Mouse (Mus musculus) liver, postnatal 0 days (tissue): ENCODE results near the gene Btnl10. TPM values are rescaled to one million over a fixed set of nuclear protein-coding genes. Genes with fewer than 3 reads are reported as not detected.
"Not testable (repeated sequence)": the region's sequence is repeated elsewhere in the genome, so short reads cannot be mapped to it uniquely, and the experiment has no call there.

Source experiments
- ATAC-seq: fragments of 200-750 bp; cut with Nextera tagmentation; 2 replicates; pipeline ENCODE4 v1.8.0; 2017; ENCODE audit warnings: mild to moderate bottlenecking, moderate library complexity
- DNase-seq: peaks from one replicate; pipeline ENCODE4 v3.0.0-alpha.2; 2016
- H3K27ac ChIP-seq: fragments of 300-500 bp; sonication (generic); 2 replicates; pipeline ENCODE4 v1.5.1; 2014; ENCODE audit warnings: antibody characterized with exemption, moderate library complexity, mild to moderate bottlenecking, low read depth
- H3K27me3 ChIP-seq: fragments of 300-500 bp; sonication (generic); 2 replicates; pipeline ENCODE4 v1.6.1; 2014; ENCODE audit warnings: low read length, control low read depth, mixed read lengths; ENCODE audit not compliant: insufficient read depth
- H3K36me3 ChIP-seq: fragments of 300-500 bp; sonication (generic); replicated peaks from 2 replicates; pipeline ENCODE4 v1.6.1; 2014; ENCODE audit warnings: mild to moderate bottlenecking, control low read depth, low read length, moderate library complexity, mixed read lengths; ENCODE audit not compliant: insufficient read depth
- H3K4me1 ChIP-seq: fragments of 300-500 bp; sonication (generic); 2 replicates; pipeline ENCODE4 v1.6.1; 2014; ENCODE audit warnings: antibody characterized with exemption, mild to moderate bottlenecking, control low read depth; ENCODE audit not compliant: insufficient read depth
- H3K4me2 ChIP-seq: fragments of 300-500 bp; sonication (generic); 2 replicates; pipeline ENCODE4 v1.6.1; 2014; ENCODE audit warnings: low read depth, mild to moderate bottlenecking, low read length, moderate library complexity, mixed read lengths
- H3K4me3 ChIP-seq: fragments of 300-500 bp; sonication (generic); 2 replicates; pipeline ENCODE4 v1.5.1; 2014; ENCODE audit warnings: low read depth, low read length
- H3K9ac ChIP-seq: fragments of 300-500 bp; sonication (generic); replicated peaks from 2 replicates; pipeline ENCODE4 v1.6.1; 2014; ENCODE audit warnings: mild to moderate bottlenecking, moderate library complexity
- H3K9me3 ChIP-seq: fragments of 300-500 bp; sonication (generic); 2 replicates; pipeline ENCODE4 v1.6.1; 2016; ENCODE audit warnings: mild to moderate bottlenecking, control low read depth, low read length, mixed read lengths
- CTCF ChIP-seq: sonication (generic); IDR thresholded peaks from 2 replicates; pipeline ENCODE4 v1.5.1; 2016; ENCODE audit warnings: antibody characterized with exemption, low read depth
- EP300 ChIP-seq: IDR thresholded peaks from 2 replicates; pipeline ENCODE4 v1.6.1; 2016; ENCODE audit warnings: antibody characterized with exemption, low read depth, mild to moderate bottlenecking
- WGBS: fragments of 180-500 bp; shearing (Covaris S2); extraction: QIAGEN DNeasy Blood & Tissue Kit; methylation state at CpG from one replicate; pipeline ENCODE4 v1.1.7; 2014; ENCODE audit not compliant: insufficient replicate concordance; 5-methylcytosine and 5-hydroxymethylcytosine counted together
- polyA plus RNA-seq: library from polyadenylated mRNA; unstranded; fragments of >200 nt; fragmentation: Nextera tagmentation; extraction: Ambion mirVana; gene quantifications from 2 replicates; pipeline ENCODE4 v1.2.1, GENCODE M21; 2015

Btnl10 gene
- polyA plus RNA-seq, 1 experiment from 2014 or later: 9.9 TPM

DNA sequence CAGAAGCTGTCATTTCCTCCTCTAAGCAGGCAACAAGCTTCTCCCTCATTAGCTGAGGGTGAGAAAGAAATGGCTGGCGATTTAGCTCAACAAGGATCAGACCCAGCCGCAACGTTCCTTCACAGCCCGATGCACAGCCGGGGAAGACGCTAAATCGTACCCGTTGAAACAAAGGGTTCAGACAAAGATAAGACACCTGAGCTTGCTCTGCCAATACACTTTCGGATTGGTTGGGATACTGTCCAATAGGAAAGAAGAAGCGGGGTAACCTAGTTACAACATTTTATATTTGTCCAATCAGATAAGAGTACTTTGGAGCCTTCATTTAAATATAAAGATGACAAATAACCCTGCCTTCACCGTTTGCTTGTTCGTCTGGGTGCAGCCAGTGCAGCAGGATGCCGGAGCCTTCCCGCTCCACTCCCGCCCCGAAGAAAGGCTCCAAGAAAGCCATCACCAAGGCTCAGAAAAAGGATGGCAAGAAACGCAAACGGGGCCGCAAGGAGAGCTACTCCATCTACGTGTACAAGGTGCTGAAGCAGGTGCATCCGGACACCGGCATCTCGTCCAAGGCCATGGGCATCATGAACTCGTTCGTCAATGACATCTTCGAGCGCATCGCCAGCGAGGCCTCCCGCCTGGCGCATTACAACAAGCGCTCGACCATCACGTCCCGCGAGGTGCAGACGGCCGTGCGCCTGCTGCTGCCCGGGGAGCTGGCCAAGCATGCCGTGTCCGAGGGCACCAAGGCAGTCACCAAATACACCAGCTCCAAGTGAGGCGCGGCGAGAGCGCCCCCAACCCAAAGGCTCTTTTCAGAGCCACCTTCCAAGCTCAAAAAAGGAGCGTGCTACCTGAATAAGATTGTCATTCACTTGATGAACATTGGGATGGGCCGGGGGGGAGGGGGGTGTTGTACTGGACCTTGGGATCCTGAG, 31.1 kb downstream of the Btnl10 start, which contains the start of gene Hist3h2ba:
Gene Hist3h2ba, plus strand, starts transcription at position 379 of the 938 bp plus-strand sequence.
- peak within 1 kb of the TSS; percentile 48 for H3K4me3 ChIP-seq
- H3K4me1 ChIP-seq: peaks cover 22% of the 10 kb centered on the region
- peak within 1 kb of the TSS; percentile 65 for H3K27ac ChIP-seq
- TF ChIP-seq CTCF (no peak), EP300 (peak; percentile 51; the same call in 1 of the 2 replicates)
- peaks cover 27% of the 10 kb centered on the region for H3K27me3 ChIP-seq
- under 1% methylated on average over 40 of the region's 48 CpGs for WGBS
- no peaks in the 10 kb centered on the region for H3K36me3 ChIP-seq
- peak; percentile 53 for DNase-seq
- H3K4me2 ChIP-seq: peak within 1 kb of the TSS; percentile 72
- ATAC-seq: peak; percentile 84
- H3K9ac ChIP-seq: peak within 1 kb of the TSS; percentile 59
- no peaks in the 10 kb centered on the region for H3K9me3 ChIP-seq

DNA sequence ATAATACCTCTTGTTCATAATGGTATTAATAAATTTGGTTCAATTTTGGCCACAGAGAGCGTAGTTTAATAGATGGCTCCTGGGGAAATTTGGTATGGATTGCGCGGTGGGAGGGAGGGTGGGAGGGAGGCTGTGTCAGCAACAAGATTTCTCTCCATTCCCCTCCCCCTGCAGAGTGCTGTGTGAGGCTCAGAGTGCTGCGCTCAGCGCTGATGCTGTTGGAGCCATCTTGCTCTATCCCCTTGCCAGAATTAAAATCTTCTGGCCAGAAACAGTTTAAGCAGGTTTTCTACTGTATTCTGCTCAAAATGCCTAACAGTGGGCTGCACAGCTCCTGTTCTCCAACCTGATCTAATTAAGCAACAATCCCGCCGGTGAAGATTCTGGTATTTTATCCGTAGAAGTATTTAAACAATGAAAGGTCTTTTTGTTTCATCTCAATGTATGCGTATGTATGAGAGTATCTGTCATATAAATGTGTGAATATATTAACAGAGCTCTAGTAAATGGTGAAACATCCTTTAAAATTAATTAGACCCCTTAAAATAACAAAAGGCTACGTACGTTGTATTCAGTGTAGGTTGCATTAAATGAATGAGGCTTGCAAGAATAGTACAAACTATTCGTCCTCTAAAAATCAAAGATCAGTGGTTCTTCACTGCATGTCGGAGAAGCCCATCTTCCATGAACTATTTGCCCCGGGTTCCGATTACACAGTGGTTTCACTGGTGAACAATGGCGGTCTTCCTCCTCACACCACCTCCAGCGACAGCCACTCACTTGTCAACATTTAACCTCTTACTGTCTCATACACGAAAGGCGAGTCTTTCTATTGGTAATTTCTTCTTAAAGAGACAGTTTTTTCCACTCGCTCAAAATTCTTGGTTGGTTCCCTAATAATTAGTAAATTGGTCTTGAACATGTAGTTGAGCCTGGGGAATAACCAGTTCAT, 32.0 kb downstream of the Btnl10 start:
- WGBS: 26% methylated on average over 20 of the region's 20 CpGs
- Histone ChIP-seq H3K27ac (peak overlapping the region; percentile 65), H3K4me3 (peak overlapping the region; percentile 48), H3K4me2 (peak overlapping the region; percentile 72), H3K9me3 (no peaks in the 10 kb centered on the region), H3K4me1 (peaks cover 22% of the 10 kb centered on the region), H3K9ac (peak overlapping the region; percentile 59), H3K27me3 (peaks cover 24% of the 10 kb centered on the region), H3K36me3 (no peaks in the 10 kb centered on the region)
- DNase-seq (no peak), ATAC-seq (no peak)
- TF ChIP-seq CTCF (no peak), EP300 (no peak)

- no peak for DNase-seq
- TF ChIP-seq EP300 (no peak), CTCF (no peak)
- Histone ChIP-seq H3K9ac (no peak overlapping the region), H3K4me3 (no peak overlapping the region), H3K36me3 (peaks cover 2% of the 10 kb centered on the region; the same call in 1 of the 2 replicates), H3K4me2 (no peak overlapping the region), H3K27ac (no peak overlapping the region), H3K27me3 (peaks cover 24% of the 10 kb centered on the region), H3K9me3 (no peaks in the 10 kb centered on the region), H3K4me1 (peaks cover 28% of the 10 kb centered on the region)
- WGBS: 80% methylated on average over 5 of the region's 5 CpGs
- ATAC-seq: no peak
These were observed 33.5 kb downstream of the Btnl10 start for GRCm38 (mm10) chr11:58951210-58951609.

DNA sequence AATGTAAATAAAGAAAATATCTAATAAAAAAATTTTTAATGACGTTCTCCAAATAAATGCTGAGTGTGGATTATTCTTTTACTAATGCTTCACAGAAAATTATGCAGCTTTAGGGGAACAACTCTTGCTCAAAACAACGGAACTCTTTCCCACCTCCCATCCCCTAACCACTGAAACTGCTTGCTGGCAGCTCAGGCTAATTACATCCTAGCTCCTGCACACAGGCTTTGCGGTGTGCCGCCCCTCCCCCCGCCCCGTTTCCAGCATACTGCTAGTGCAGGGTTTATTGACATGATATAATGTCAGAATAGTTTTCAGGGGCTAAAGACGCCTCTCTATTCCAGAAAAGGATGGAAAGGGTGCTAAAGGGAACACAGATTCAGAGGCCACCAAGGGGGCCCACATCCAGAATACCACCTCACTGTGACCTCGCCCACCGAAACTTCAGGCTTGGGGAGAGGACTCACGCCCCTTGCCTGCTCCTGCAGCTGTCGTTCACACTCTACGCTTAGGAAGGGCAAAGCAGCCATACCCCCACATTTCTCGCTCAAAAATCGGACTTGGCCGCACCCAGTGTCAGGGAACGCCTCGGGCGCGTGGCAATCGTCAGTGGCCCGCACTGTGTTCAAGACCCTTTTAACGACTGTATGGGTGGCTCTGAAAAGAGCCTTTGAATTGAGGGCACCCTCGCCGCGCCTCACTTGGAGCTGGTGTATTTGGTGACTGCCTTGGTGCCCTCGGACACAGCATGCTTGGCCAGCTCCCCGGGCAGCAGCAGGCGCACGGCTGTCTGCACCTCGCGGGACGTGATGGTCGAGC, 35.9 kb downstream of the Btnl10 start:
- Histone ChIP-seq H3K27ac (peak overlapping the region; percentile 99), H3K9me3 (no peaks in the 10 kb centered on the region), H3K4me1 (peaks cover 36% of the 10 kb centered on the region), H3K4me2 (peak overlapping the region; percentile 84), H3K4me3 (peak overlapping the region; percentile 89), H3K9ac (peak overlapping the region; percentile 66), H3K27me3 (peaks cover 14% of the 10 kb centered on the region), H3K36me3 (peaks cover 19% of the 10 kb centered on the region)
- WGBS: 2% methylated on average over 33 of the region's 33 CpGs
- ATAC-seq (peak; percentile 16), DNase-seq (peak; percentile 70)
- TF ChIP-seq CTCF (no peak), EP300 (no peak)

DNA sequence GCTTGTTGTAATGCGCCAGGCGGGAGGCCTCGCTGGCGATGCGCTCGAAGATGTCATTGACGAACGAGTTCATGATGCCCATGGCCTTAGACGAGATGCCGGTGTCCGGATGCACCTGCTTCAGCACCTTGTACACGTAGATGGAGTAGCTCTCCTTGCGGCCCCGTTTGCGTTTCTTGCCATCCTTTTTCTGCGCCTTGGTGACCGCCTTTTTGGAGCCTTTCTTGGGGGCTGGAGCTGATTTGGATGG, 36.4 kb downstream of the Btnl10 start:
- ATAC-seq: peak; percentile 22
- peaks cover 14% of the 10 kb centered on the region for H3K27me3 ChIP-seq
- H3K9ac ChIP-seq: peak overlapping the region; percentile 66
- DNase-seq, H3K9me3 ChIP-seq: not testable (repeated sequence)
- WGBS: 0% methylated on average over 17 of the region's 17 CpGs
- peaks cover 19% of the 10 kb centered on the region for H3K36me3 ChIP-seq
- H3K4me2 ChIP-seq: peak overlapping the region; percentile 84
- H3K4me3 ChIP-seq: peak overlapping the region; percentile 89
- H3K27ac ChIP-seq: peak overlapping the region; percentile 99
- H3K4me1 ChIP-seq: peaks cover 33% of the 10 kb centered on the region
